Mouse (Mus musculus): Measurements from ENCODE around the gene Plppr2. TPM values are rescaled to one million over a fixed set of nuclear protein-coding genes. Genes with fewer than 3 reads are reported as not detected.

The Plppr2 gene
- total RNA-seq, 4 experiments from 2014 or later = 19.6 to 44.0 (median 32.1) TPM

- DNase-seq = no peak
Observed at GRCm38 (mm10) chr9:21961366-21961980, 24.6 kb downstream of the Plppr2 start.

GRCm38 (mm10) chr9:21962010-21962409 lies 25.2 kb downstream of the Plppr2 start:
- no peak for DNase-seq

GRCm38 (mm10) chr9:21962416-21963059 lies 25.7 kb downstream of the Plppr2 start:
- DNase-seq = no peak

GRCm38 (mm10) chr9:21963417-21963816 lies 26.6 kb downstream of the Plppr2 start, which contains the start of gene Epor:
TSS of gene Epor (minus strand) at chr9:21963506.
- DNase-seq = no peak

- no peak for DNase-seq
Observed at GRCm38 (mm10) chr9:21968883-21969282, 32.0 kb downstream of the Plppr2 start.

- no peak for DNase-seq
Observed at GRCm38 (mm10) chr9:21969304-21969703, 32.5 kb downstream of the Plppr2 start.

- no peak for DNase-seq
Observed at GRCm38 (mm10) chr9:21976626-21977175, 39.9 kb downstream of the Plppr2 start.

- DNase-seq = no peak
Observed at GRCm38 (mm10) chr9:21977331-21977730, 40.5 kb downstream of the Plppr2 start.

- DNase-seq = no peak
Observed at GRCm38 (mm10) chr9:21977972-21978371, 41.1 kb downstream of the Plppr2 start.

GRCm38 (mm10) chr9:21978398-21979128 lies 41.7 kb downstream of the Plppr2 start:
- no peak for DNase-seq

GRCm38 (mm10) chr9:21983911-21984310 lies 47.1 kb downstream of the Plppr2 start:
- no peak for DNase-seq

- DNase-seq = peak; percentile 50
Observed at GRCm38 (mm10) chr9:21987592-21988342, 50.9 kb downstream of the Plppr2 start.

- DNase-seq = no peak
Observed at GRCm38 (mm10) chr9:21988421-21989101, 51.7 kb downstream of the Plppr2 start.

- DNase-seq = peak; percentile 78
Observed at GRCm38 (mm10) chr9:21989230-21990110, 52.6 kb downstream of the Plppr2 start, which contains the start of gene Rgl3. TSS of gene Rgl3 (minus strand) at chr9:21989446.

- DNase-seq = no peak
Observed at GRCm38 (mm10) chr9:21992227-21992626, 55.4 kb downstream of the Plppr2 start.

GRCm38 (mm10) chr9:21996178-21996867 lies 59.5 kb downstream of the Plppr2 start:
- DNase-seq = no peak
